Mouse (Mus musculus) erythroblast, embryonic 14.5 days (primary cell): ENCODE data around the gene Tmem248. TPM values are rescaled to one million over a fixed set of nuclear protein-coding genes. Genes with fewer than 3 reads are reported as not detected.

ENCODE experiments used
- H3K27me3 ChIP-seq: 2 replicates; pipeline ENCODE4 v1.6.1; 2012; ENCODE audit warnings: inconsistent platforms; ENCODE audit not compliant: control insufficient read depth
- H3K36me3 ChIP-seq: 2 replicates; pipeline ENCODE4 v1.6.1; 2012; ENCODE audit warnings: mild to moderate bottlenecking, inconsistent platforms; ENCODE audit not compliant: control insufficient read depth
- H3K4me1 ChIP-seq: 2 replicates; pipeline ENCODE4 v1.6.1; 2012; ENCODE audit warnings: inconsistent platforms; ENCODE audit not compliant: control insufficient read depth
- H3K4me3 ChIP-seq: replicated peaks from 2 replicates; pipeline ENCODE3; 2012; ENCODE audit warnings: moderate library complexity, mild to moderate bottlenecking, inconsistent platforms
- H3K9me3 ChIP-seq: 2 replicates; pipeline ENCODE4 v1.6.1; 2012; ENCODE audit warnings: low read length, inconsistent platforms, mixed read lengths; ENCODE audit not compliant: control insufficient read depth
- GATA1 ChIP-seq: IDR thresholded peaks from 2 replicates; pipeline ENCODE4 v1.6.1; 2012; ENCODE audit warnings: low read length, inconsistent platforms, mixed read lengths
- TAL1 ChIP-seq: IDR thresholded peaks from 3 replicates; pipeline ENCODE4 v1.6.1; 2012; ENCODE audit warnings: low read length, inconsistent platforms, mixed read lengths
- polyA plus RNA-seq: library from polyadenylated mRNA; stranded (reverse); fragments of >175 nt; gene quantifications from 2 replicates; pipeline ENCODE4 v1.2.3, GENCODE M21; 2012

Tmem248 gene
- polyA plus RNA-seq, 1 experiment, result 7.8 TPM

- peaks cover 60% of the 10 kb centered on the region for H3K36me3 ChIP-seq
- no peak overlapping the region for H3K4me3 ChIP-seq
- TF ChIP-seq TAL1, result no peak
- TF ChIP-seq GATA1, result no peak
- H3K4me1 ChIP-seq, result peaks cover 74% of the 10 kb centered on the region
- no peaks in the 10 kb centered on the region for H3K9me3 ChIP-seq
- no peaks in the 10 kb centered on the region for H3K27me3 ChIP-seq
These were observed 34.9 kb upstream of the Tmem248 start for GRCm38 (mm10) chr5:130181740-130182540.

DNA sequence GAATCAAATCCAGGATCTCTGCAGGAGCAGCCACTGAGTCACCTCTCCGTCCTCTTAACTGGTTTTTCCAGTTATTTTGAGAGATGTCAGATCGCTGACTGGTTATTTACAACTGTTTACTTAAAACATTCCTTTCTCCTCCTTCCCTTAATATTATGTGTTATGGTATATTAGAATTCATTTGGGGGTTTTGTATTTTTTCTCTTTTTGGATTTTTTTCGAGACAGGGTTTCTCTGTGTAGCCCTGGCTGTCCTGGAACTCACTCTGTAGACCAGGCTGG, 34.4 kb upstream of the Tmem248 start:
- Histone ChIP-seq H3K9me3 (no peaks in the 10 kb centered on the region), H3K4me1 (peaks cover 77% of the 10 kb centered on the region), H3K4me3 (no peak overlapping the region), H3K36me3 (peaks cover 61% of the 10 kb centered on the region), H3K27me3 (no peaks in the 10 kb centered on the region)
- no peak for TF ChIP-seq TAL1

DNA sequence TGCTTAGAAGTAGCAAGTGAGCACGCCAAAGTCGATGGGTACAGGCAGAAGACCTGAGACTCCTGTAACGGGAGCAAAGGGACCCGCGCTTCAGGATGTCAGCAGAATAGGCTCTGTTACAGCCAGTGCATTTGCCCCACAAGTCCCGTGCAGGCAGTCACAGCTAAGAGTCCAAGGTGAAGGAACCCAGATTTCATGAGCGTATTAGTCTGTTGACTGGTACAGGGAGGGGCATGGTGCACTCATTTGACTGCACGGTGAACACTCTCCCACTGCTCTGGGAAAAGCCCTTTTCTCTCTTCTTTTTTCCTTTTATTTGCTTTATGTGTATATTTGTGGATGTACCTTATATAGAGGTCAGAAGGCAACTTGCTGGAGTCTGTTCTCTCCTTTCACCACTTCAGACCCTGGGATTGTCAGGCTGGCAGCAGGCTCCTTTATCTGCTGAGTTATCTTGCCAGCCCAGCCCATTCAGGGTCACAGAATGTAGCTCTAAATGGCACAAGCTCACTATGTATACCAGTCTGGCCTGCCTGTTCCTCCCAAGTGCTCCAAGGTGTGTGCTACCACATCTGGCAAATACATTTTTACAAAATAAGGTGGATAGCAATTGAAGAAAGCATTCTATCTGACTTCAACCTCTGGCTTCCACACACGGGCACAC, 32.6 kb upstream of the Tmem248 start:
- peaks cover 66% of the 10 kb centered on the region for H3K4me1 ChIP-seq
- H3K27me3 ChIP-seq, result no peaks in the 10 kb centered on the region
- peaks cover 71% of the 10 kb centered on the region for H3K36me3 ChIP-seq
- H3K9me3 ChIP-seq, result no peaks in the 10 kb centered on the region
- no peak overlapping the region for H3K4me3 ChIP-seq
- TF ChIP-seq TAL1 (no peak), GATA1 (no peak)

DNA sequence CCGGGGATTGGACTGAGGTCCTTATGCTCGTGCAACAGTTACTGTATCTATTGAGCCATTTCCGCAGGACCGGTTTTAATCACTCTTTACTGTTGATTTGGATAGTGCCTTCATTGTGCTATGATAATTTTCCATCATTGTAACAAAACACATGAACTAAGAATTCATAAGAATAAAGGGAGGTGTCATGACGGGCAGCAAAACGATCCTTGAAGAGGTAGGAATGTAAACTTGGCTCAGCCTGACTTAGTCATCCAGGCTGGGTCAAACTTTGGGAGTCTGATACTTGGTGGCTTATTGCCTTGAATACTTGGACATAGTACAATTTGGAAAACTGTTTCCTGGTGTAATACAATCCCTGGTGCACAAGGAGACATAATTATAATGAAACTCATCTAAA, 31.6 kb upstream of the Tmem248 start:
- Histone ChIP-seq H3K27me3 (no peaks in the 10 kb centered on the region), H3K4me3 (no peak overlapping the region), H3K9me3 (no peaks in the 10 kb centered on the region), H3K4me1 (peaks cover 58% of the 10 kb centered on the region), H3K36me3 (peaks cover 78% of the 10 kb centered on the region)
- TF ChIP-seq TAL1 (no peak), GATA1 (no peak)

GRCm38 (mm10) chr5:130187383-130187782, 29.5 kb upstream of the Tmem248 start:
- H3K9me3 ChIP-seq, result no peaks in the 10 kb centered on the region
- H3K4me3 ChIP-seq, result no peak overlapping the region
- no peak for TF ChIP-seq TAL1
- no peak for TF ChIP-seq GATA1
- H3K4me1 ChIP-seq, result peaks cover 45% of the 10 kb centered on the region
- no peaks in the 10 kb centered on the region for H3K27me3 ChIP-seq
- H3K36me3 ChIP-seq, result peaks cover 85% of the 10 kb centered on the region

GRCm38 (mm10) chr5:130190909-130191308, 26.0 kb upstream of the Tmem248 start:
- TF ChIP-seq TAL1 (no peak), GATA1 (no peak)

DNA sequence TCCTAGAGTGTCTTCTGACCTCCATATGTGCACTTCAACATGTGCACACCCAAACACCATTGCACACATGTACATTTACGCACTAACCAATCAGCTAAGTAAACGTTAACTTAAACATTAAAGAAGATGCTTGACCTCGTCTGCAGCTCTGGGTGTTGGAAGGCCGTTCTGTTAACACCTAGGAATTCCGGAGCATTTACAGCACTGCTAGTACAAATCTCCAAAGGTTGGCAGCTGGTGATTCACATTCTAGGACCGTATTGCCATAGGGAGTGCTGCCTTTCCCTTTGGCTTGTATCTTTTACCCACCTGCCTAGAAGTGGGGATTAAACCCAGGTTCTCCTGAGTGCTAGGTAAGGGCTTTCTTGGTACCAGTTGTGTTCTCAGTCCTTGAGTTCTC, 25.0 kb upstream of the Tmem248 start:
- peaks cover 99% of the 10 kb centered on the region for H3K36me3 ChIP-seq

More at GRCm38 (mm10) chr5:130190909-130191308, 26.0 kb upstream of the Tmem248 start:
- H3K9me3 ChIP-seq, result no peaks in the 10 kb centered on the region
- H3K4me1 ChIP-seq, result peaks cover 25% of the 10 kb centered on the region
- H3K4me3 ChIP-seq, result no peak overlapping the region
- H3K27me3 ChIP-seq, result no peaks in the 10 kb centered on the region
- H3K36me3 ChIP-seq, result peaks cover 95% of the 10 kb centered on the region

GRCm38 (mm10) chr5:130192356-130192944, 24.4 kb upstream of the Tmem248 start:
- TF ChIP-seq GATA1, result no peak
- TF ChIP-seq TAL1, result no peak
- Histone ChIP-seq H3K4me3 (no peak overlapping the region), H3K36me3 (peaks cover 100% of the 10 kb centered on the region), H3K4me1 (peaks cover 17% of the 10 kb centered on the region), H3K27me3 (no peaks in the 10 kb centered on the region), H3K9me3 (no peaks in the 10 kb centered on the region)

More for the DNA sequence above, 25.0 kb upstream of the Tmem248 start:
- H3K27me3 ChIP-seq, result no peaks in the 10 kb centered on the region
- TF ChIP-seq TAL1 (no peak), GATA1 (no peak)
- H3K4me3 ChIP-seq, result no peak overlapping the region
- no peaks in the 10 kb centered on the region for H3K9me3 ChIP-seq
- H3K4me1 ChIP-seq, result peaks cover 22% of the 10 kb centered on the region

- peaks cover 13% of the 10 kb centered on the region for H3K4me1 ChIP-seq
- H3K9me3 ChIP-seq, result no peaks in the 10 kb centered on the region
- no peak overlapping the region for H3K4me3 ChIP-seq
- TF ChIP-seq TAL1 (no peak), GATA1 (no peak)
- no peaks in the 10 kb centered on the region for H3K27me3 ChIP-seq
- H3K36me3 ChIP-seq, result peaks cover 100% of the 10 kb centered on the region
These were observed 23.1 kb upstream of the Tmem248 start for GRCm38 (mm10) chr5:130193760-130194159.
